Comparison of ENCODE assay signal across 8 mouse cellular contexts in the genomic region with DNA sequence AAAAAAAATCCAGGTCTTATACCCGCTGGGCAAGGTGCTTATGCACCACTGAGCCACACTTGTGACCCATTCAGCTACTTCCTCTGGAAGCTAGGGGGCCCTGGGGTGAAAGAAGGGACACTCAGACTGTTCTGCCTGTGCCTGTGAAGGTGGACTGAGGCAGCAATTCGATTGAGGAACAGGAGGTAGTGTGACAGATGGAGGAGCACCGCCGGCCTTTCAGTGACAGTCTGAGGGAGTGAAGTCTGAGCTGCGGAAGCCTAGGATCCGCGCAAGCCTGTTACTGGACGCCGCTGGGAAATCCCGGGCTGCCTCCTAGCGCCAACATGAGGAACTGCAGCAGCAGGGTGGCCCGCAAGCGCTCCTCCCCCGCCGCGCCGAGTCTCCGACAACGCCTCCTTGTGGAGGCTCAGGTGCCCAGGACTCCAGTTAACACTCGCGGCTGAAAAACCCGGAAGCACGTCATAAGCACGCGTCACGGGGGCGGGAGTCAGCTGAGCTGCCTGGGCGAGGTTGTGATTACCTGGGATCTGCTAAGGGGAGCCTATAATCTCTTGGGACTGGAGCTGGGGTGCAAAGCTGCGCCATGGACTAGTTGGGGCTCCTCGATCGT. TPM values are rescaled to one million over a fixed set of nuclear protein-coding genes. Genes with fewer than 3 reads are reported as not detected.
DNase-seq lines count a peak whose midpoint lies in the region; ATAC-seq lines count a peak whose summit lies in the region.

Gene Vps18, plus strand, starts transcription at position 471 of the 613 bp plus-strand sequence.

- peak; percentile 90 for DNase-seq in MEL-GATA-1-ER (ENCODE audit: extremely low read depth, low read depth)
- DNase-seq in cerebellum, adult 8-10 months: peak; percentile 98
- DNase-seq in forelimb bud, embryonic 11.5 days (ENCODE audit: low read depth, low spot score): peak; percentile 98
- DNase-seq in layer of hippocampus, adult 9-10 months (ENCODE audit: low spot score): peak; percentile 94
- DNase-seq in ovary, postnatal 10 days (ENCODE audit: low spot score): peak; percentile 96
- DNase-seq in thymus, postnatal 10 days (ENCODE audit: low spot score in 2 of 2): peak; percentile 93 to 98

- peak within 1 kb of the TSS; percentile 88 for H3K4me2 ChIP-seq in lung, embryonic 16.5 days (ENCODE audit: low read depth, low read length)

- H3K4me3 ChIP-seq in lung, embryonic 16.5 days (ENCODE audit: low read length): peak within 1 kb of the TSS; percentile 65

- H3K27ac ChIP-seq in lung, embryonic 16.5 days (ENCODE audit: low read length): peak within 1 kb of the TSS; percentile 14; the same call in 1 of the 2 replicates

- no peaks in the 10 kb centered on the region for H3K27me3 ChIP-seq in lung, embryonic 16.5 days (ENCODE audit: control insufficient read depth, insufficient read depth, low read depth, low read length)

- under 1% methylated on average over 31 of the region's 31 CpGs for WGBS in lung, embryonic 16.5 days

- peaks cover 12% of the 10 kb centered on the region for H3K4me1 ChIP-seq in lung, embryonic 16.5 days (replicated peaks; ENCODE audit: control insufficient read depth, insufficient read depth, low read length)

- no peaks in the 10 kb centered on the region for H3K9me3 ChIP-seq in lung, embryonic 16.5 days (ENCODE audit: control insufficient read depth, low read length)

- peak; percentile 96 to 97 for ATAC-seq in hematopoietic stem cell, adult 5-6 weeks (replicated peaks in 1 of 2; ENCODE audit: insufficient read depth in 1 of 2, low FRiP score in 2 of 2, low TSS enrichment in 1 of 2, low read depth in 1 of 2, poor library complexity in 2 of 2, severe bottlenecking in 2 of 2)
- ATAC-seq in lung, embryonic 16.5 days (ENCODE audit: low read depth): peak; percentile 97

- H3K36me3 ChIP-seq in lung, embryonic 16.5 days (ENCODE audit: control insufficient read depth, insufficient read depth, low read length): peaks cover 7% of the 10 kb centered on the region

- peak within 1 kb of the TSS; percentile 84 for H3K9ac ChIP-seq in lung, embryonic 16.5 days (ENCODE audit: low read length)

RNA-seq across cellular contexts. Expression of gene Vps18, which starts in this region (rescaled TPM):
- total RNA-seq in hematopoietic stem cell, adult 5-6 weeks (2017): 14.8 and 23.0 TPM in 2 replicates
- polyA plus RNA-seq in lung, embryonic 16.5 days (2015; fragmentation: Nextera tagmentation; extraction: Ambion mirVana): 18.8 and 19.5 TPM in 2 replicates

Comparison
In these comparisons a context has a peak if more than half of its experiments do, and no peak if none do; other contexts are left out.
1. Peak in every context shown above with its lines: DNase-seq, ATAC-seq, H3K4me3 ChIP-seq and H3K27ac ChIP-seq.